Mouse (Mus musculus): ENCODE results near the gene Btbd1. TPM values are rescaled to one million over a fixed set of nuclear protein-coding genes. Genes with fewer than 3 reads are reported as not detected.
A peak's percentile ranks its signal among the peaks of the same experiment; 100 is the strongest.

The Btbd1 gene
- total RNA-seq, 2 experiments from 2014 or later, result 56.2 to 59.2 TPM

DNA sequence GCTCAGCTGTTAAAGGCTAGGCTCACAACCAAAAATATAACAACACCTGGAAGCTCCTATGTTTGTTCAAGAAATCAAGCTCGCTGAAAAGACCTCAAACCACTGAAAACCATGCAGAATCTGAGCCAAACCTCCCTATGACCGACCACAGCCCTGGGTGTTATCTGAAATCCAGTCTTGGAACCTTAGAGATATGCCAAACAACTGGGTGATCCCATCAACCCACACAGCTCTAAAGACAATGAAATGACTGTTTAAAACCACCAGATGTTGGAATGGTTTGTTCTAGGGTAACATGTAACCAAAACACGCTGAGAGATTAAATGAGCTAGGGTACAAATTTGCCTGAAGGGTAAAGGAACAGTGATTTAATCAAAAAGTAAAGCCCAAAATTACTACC, 4.3 kb downstream of the Btbd1 start:
- no peak for ATAC-seq (replicated peaks; ENCODE audit: low FRiP score, poor library complexity, severe bottlenecking)

- ATAC-seq (replicated peaks; ENCODE audit: low FRiP score, poor library complexity, severe bottlenecking), result no peak
These were observed 23.2 kb downstream of the Btbd1 start for GRCm38 (mm10) chr7:81806067-81806466.

DNA sequence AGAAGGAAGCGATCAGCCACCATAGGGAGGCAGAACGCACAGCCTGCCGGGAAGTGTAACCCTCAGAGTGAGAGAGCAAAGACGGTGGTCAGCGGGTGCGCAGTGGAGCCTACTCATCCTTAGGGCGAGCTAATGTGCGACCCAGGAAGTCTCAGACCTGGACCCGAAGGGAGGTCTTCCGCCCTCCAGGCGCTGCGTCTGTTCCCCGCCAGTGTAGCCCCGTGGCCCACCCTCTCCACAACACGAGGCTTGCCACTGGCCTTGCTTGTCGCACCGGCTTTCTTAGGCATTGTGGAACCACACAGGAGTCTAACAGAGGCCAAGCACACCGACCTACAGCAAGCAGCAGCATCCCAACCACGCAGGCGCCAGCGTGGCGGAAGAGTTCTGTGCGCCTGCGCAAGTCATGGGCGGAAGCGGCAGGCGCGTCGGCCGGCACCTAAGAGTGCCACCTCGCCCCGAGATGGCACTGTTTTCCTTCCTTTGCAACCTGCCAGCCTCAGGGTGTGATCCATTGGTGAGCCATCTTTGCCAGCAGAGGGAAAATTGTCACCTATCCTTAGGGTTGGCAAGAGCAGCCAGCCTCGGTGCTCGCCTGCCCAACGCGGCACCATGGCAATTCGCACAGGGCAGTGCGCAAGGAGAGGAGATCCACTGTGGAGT, 40.0 kb downstream of the Btbd1 start, which contains the start of gene 3110040N11Rik:
3110040N11Rik (minus strand) TSS at position 384 of the 663 bp plus-strand sequence.
- ATAC-seq (replicated peaks; ENCODE audit: low FRiP score, poor library complexity, severe bottlenecking), result peak; percentile 93

GRCm38 (mm10) chr7:81788536-81788935, 40.7 kb downstream of the Btbd1 start:
- peak; percentile 43; the same call in 1 of the 2 replicates for ATAC-seq (replicated peaks; ENCODE audit: low FRiP score, poor library complexity, severe bottlenecking)

GRCm38 (mm10) chr7:81777667-81778218, 51.5 kb downstream of the Btbd1 start:
- ATAC-seq (replicated peaks; ENCODE audit: low FRiP score, poor library complexity, severe bottlenecking), result no peak

DNA sequence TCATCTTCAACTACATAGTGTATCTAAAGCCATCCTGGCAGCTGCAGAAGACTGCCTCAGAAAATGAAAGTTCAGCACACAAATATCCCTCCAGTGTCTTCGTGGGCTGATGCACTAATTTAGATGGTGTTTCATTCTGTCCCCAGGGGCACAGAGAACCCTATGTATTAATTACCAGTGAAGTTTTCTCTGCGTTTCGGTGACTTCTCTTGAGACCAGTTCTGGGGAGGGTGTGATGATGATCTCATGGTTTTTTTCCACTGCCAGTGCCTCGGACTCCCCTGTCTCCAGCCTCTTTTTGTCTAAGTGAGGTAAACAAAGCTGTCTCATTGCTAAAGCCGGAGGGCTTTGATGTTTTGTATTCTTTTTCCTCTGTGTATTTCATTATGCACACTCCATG, 53.9 kb downstream of the Btbd1 start:
- no peak for ATAC-seq (replicated peaks; ENCODE audit: low FRiP score, poor library complexity, severe bottlenecking)

DNA sequence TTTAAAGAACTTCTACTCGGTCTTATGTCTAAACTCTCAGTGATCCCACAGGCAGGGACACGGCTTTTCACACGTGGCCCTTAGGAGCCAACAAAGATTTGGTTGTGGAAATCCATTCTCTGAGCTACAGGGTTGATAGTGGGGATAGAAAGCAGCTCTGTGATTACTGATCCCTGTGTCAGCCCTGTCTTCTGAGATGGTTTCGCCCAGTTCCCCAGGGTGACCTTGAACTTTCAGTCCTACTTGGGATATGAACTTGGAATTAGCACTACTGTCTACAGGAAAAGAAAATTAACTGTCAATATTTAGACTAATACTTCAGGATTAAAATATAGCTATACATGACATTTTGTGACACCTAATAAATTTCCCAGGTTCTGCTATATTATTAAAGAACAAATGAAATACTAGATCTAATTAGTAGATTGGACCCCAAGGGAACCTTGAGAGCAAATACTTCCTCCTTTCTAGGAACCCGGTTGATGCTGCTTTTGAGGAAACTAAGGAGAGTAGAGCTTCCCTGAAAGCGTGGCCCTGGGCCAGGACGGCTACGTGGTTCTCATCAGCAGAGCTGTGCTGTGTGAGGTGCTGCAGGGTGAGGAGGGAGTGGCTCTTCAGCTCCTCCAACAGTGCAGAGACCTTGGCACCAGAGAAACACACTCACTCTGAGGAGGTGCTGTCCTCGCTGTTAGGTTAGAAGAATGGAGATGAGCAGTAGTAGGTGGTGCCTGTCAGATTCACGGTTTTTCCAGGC, 56.3 kb downstream of the Btbd1 start:
- no peak for ATAC-seq (replicated peaks; ENCODE audit: low FRiP score, poor library complexity, severe bottlenecking)

DNA sequence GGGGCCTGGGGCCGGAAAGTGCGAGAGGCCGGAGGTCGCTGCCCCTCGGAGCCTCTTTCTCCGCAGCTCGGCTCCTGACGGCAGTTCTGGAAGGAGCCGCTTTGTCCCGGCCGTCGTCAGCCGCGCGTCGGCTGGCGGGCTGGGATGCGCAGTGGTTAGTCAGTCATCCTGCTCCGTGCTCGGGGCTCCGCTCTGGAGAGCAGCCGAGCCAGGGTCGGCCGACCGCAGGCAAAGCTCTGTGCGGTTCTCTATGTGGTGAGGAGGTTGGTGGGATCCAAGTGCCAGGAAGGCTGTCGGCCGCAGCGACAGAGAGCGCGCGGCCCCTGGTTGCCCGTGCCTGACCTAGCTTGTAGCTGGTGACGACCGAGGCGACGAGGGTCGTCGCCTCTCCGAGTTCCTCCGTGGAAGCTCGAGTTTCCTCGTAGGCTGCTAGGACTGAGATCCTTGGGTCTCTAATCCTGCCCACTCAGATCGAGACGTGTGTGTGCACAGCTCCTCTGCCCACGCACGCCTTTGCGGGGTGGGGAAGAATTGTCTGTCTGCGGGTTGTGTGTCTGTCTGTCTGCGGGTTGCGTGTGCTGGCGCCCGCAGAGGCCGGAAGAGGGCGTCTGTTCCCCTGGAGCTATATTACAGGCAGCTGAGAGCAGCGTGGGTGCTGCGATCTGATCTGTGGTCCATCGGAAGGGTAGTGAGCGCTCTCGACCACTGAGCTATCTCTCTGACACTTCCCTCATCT, 66.0 kb downstream of the Btbd1 start:
- peak; percentile 58 for ATAC-seq (replicated peaks; ENCODE audit: low FRiP score, poor library complexity, severe bottlenecking)

DNA sequence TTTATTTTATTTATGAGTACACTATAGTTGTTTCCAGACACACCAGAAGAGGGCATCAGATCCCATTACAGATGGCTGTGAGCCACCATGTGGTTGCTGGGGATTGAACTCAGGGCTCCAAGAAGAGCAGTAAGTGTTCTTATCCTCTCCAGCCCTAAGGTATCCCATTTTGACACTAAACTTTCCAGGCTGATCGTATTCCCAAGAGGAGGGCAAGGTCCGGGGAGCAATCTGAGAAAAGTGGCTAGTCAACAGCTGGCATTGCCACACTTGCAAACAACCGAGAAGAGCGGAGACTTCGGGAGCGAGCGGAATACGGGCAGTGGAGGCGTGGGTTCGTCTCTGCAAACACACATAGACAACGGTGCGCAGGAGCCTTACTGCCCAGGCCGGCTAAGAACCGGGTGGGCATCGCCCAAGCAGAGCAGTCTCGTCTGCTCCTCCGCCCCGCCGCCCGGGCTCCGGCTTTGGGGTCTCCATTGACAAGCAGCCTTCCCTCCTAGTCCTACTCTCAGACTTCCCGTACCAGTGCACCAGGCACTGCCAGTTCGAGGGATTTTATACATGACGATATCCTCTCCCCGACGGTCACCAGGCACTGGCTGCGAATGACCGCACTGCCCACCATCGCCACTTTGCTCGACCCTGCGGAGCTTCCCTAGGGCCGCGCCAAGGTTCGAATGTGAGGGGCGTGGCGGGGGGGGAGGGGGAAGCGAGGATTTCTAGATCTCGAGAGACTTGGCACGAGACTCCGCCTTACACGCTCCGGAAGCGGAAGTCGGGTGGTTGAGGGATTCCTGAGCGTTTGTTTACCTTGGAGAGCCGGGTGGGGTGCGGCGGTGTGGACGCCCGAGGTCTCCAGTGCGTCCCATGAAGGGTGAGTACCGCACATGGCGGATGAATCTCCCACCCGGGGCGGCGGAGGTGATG, 66.8 kb downstream of the Btbd1 start, which contains the start of gene Ramac:
Ramac (plus strand) TSS at position 746 of the 930 bp plus-strand sequence.
- peak; percentile 95 for ATAC-seq (replicated peaks; ENCODE audit: low FRiP score, poor library complexity, severe bottlenecking)

- ATAC-seq (replicated peaks; ENCODE audit: low FRiP score, poor library complexity, severe bottlenecking), result no peak
These were observed 81.3 kb downstream of the Btbd1 start for GRCm38 (mm10) chr7:81747956-81748355.

DNA sequence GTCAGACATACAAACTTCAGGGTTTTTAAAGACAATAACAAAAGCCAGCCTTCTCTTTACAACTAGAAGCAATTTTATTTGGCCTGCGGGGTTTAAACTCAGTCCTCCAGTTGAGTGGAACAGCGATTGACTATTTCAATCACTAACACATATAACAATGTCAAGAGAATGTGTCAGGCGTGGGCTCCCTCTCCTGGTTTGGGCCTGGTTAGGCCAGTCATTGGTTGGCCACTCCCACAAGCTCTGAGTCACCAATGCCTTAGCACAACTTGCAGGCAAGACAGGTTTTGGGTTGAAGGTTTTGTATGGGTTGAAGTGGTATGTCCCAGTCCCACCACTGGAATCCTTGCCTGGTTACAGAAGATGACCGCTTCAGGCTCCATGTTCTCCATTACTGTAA, 85.1 kb downstream of the Btbd1 start:
- ATAC-seq (replicated peaks; ENCODE audit: low FRiP score, poor library complexity, severe bottlenecking), result peak; percentile 42; the same call in 1 of the 2 replicates

Other genes starting within 250 kb of the Btbd1 start
- 4.6 TPM in 1 of 2 replicates, not detected in the other for gene Homer2, start 121.9 kb downstream of the Btbd1 start, total RNA-seq (2015; ENCODE audit: low replicate concordance)
- 1.1 and 1.5 TPM in 2 replicates for gene Homer2, start 121.9 kb downstream of the Btbd1 start, total RNA-seq (2017; ENCODE audit: low replicate concordance)
- gene Ramac, start 66.5 kb downstream of the Btbd1 start, total RNA-seq (2015; ENCODE audit: low replicate concordance), result 18.4 and 39.3 TPM in 2 replicates
- gene Ramac, start 66.5 kb downstream of the Btbd1 start, total RNA-seq (2017; ENCODE audit: low replicate concordance), result 17.5 and 44.7 TPM in 2 replicates
- 5.0 TPM in 1 of 2 replicates, not detected in the other for gene 3110040N11Rik, start 40.0 kb downstream of the Btbd1 start, total RNA-seq (2015; ENCODE audit: low replicate concordance)
- gene 3110040N11Rik, start 40.0 kb downstream of the Btbd1 start, total RNA-seq (2017; ENCODE audit: low replicate concordance), result 3.9 and 19.0 TPM in 2 replicates
- not detected in 2 replicates for gene Gm10160, start 26.4 kb upstream of the Btbd1 start, total RNA-seq (2015; ENCODE audit: low replicate concordance)
- gene Gm10160, start 26.4 kb upstream of the Btbd1 start, total RNA-seq (2017; ENCODE audit: low replicate concordance), result not detected in 2 replicates
- gene Tm6sf1, start 29.6 kb upstream of the Btbd1 start, total RNA-seq (2015; ENCODE audit: low replicate concordance), result 36.8 and 51.1 TPM in 2 replicates
- 6.8 and 22.5 TPM in 2 replicates for gene Tm6sf1, start 29.6 kb upstream of the Btbd1 start, total RNA-seq (2017; ENCODE audit: low replicate concordance)
- 1.3 TPM in 1 of 2 replicates, not detected in the other for gene Hdgfl3, start 105.0 kb upstream of the Btbd1 start, total RNA-seq (2015; ENCODE audit: low replicate concordance)
- 0.26 TPM in 1 of 2 replicates, not detected in the other for gene Hdgfl3, start 105.0 kb upstream of the Btbd1 start, total RNA-seq (2017; ENCODE audit: low replicate concordance)
- gene Bnc1, start 162.9 kb upstream of the Btbd1 start, total RNA-seq (2015; ENCODE audit: low replicate concordance), result not detected in 2 replicates
- gene Bnc1, start 162.9 kb upstream of the Btbd1 start, total RNA-seq (2017; ENCODE audit: low replicate concordance), result not detected in 2 replicates